Mouse (Mus musculus) forebrain, embryonic 14.5 days (tissue): Measurements from ENCODE around the gene Btg3. TPM values are rescaled to one million over a fixed set of nuclear protein-coding genes. Genes with fewer than 3 reads are reported as not detected.

ENCODE experiments used
- ATAC-seq: fragments of 200-750 bp; cut with Nextera tagmentation; 2 replicates; pipeline ENCODE4 v1.8.0; 2017; ENCODE audit warnings: mild to moderate bottlenecking, moderate library complexity
- DNase-seq: peaks from one replicate; pipeline ENCODE4 v3.0.0-alpha.2; 2015; ENCODE audit warnings: low spot score
- H3K27ac ChIP-seq: fragments of 300-500 bp; sonication (generic); 2 replicates; pipeline ENCODE4 v1.5.1; 2014; ENCODE audit warnings: low read depth, mild to moderate bottlenecking, control low read depth, low read length, moderate library complexity
- H3K27me3 ChIP-seq: fragments of 300-500 bp; sonication (generic); replicated peaks from 2 replicates; pipeline ENCODE4 v1.6.1; 2014; ENCODE audit warnings: low read length, control low read depth, mixed read lengths; ENCODE audit not compliant: control insufficient read depth, insufficient read depth
- H3K36me3 ChIP-seq: fragments of 300-500 bp; sonication (generic); 2 replicates; pipeline ENCODE4 v1.6.1; 2014; ENCODE audit warnings: low read length, control low read depth; ENCODE audit not compliant: control insufficient read depth, insufficient read depth
- H3K4me1 ChIP-seq: fragments of 300-500 bp; sonication (generic); 2 replicates; pipeline ENCODE4 v1.6.1; 2014; ENCODE audit warnings: antibody characterized with exemption, low read length, control low read depth; ENCODE audit not compliant: control insufficient read depth, insufficient read depth
- H3K4me2 ChIP-seq: fragments of 300-500 bp; sonication (generic); 2 replicates; pipeline ENCODE4 v1.6.1; 2014; ENCODE audit warnings: mild to moderate bottlenecking, control low read depth, low read length
- H3K4me3 ChIP-seq: fragments of 300-500 bp; sonication (generic); 2 replicates; pipeline ENCODE4 v1.5.1; 2014; ENCODE audit warnings: low read depth, low read length, control low read depth
- H3K9ac ChIP-seq: fragments of 300-500 bp; sonication (generic); 2 replicates; pipeline ENCODE4 v1.6.1; 2014; ENCODE audit warnings: mild to moderate bottlenecking, low read length, control low read depth, moderate library complexity
- H3K9me3 ChIP-seq: fragments of 300-500 bp; sonication (generic); replicated peaks from 2 replicates; pipeline ENCODE4 v1.6.1; 2016; ENCODE audit warnings: low read length, control low read depth, mixed read lengths; ENCODE audit not compliant: control insufficient read depth
- WGBS: fragments of 180-500 bp; shearing (Covaris S2); extraction: QIAGEN DNeasy Blood & Tissue Kit; methylation state at CpG from one replicate; pipeline ENCODE4 v1.1.7; 2014; 5-methylcytosine and 5-hydroxymethylcytosine counted together
- polyA plus RNA-seq: library from polyadenylated mRNA; unstranded; fragments of >200 nt; fragmentation: Nextera tagmentation; extraction: Ambion mirVana; gene quantifications from 2 replicates; pipeline ENCODE4 v1.2.1, GENCODE M21; 2014

Btg3 gene
- polyA plus RNA-seq, 1 experiment from 2014 or later, result 22.5 TPM

DNA sequence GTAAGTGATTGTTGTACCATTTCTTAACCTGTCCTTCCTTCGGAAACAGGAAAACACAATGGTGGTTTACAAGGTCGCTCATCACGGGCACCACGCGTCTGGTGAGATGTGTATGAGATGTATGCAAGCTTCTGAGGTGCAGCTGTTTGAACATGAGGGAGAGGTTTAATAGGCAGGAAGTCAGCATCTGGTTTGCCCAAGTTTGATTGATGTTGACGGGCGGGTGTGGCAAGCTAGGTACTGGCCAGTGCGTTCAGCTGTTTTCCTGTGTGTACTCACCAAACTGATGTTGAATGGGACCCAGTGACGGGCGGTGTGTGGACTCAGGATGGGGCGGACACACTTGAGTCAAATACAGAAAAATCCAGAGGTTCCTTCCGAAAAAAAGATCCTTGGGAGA is 49.0 kb downstream of the Btg3 start:
- no peak for DNase-seq
- no peak overlapping the region for H3K9ac ChIP-seq
- ATAC-seq, result no peak

DNA sequence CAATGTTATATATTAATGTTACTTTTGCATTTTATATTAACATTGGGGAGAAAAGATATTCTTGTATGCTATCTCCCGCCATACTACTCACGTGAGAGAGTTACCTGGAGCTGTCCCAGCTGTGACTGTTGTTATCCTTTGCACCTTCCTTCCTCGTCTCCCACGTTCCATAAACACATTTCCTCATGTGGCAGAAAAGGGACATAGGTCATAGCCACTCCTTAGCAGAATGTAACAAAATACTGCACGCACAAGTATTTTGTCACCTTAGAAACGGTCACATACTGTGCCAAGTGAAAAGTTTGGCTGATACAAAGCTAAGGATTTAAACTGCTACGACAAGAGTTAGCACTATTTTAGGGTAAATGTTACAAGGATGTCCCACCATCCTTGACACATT is 49.4 kb downstream of the Btg3 start:
- Histone ChIP-seq H3K4me1 (peaks cover 4% of the 10 kb centered on the region), H3K4me3 (no peak overlapping the region), H3K4me2 (no peak overlapping the region), H3K27me3 (no peaks in the 10 kb centered on the region), H3K36me3 (peaks cover 65% of the 10 kb centered on the region), H3K9me3 (no peaks in the 10 kb centered on the region), H3K9ac (no peak overlapping the region), H3K27ac (no peak overlapping the region)
- WGBS, result 92% methylated on average over 7 of the region's 7 CpGs
- ATAC-seq (no peak), DNase-seq (no peak)

More for the DNA sequence above, 49.0 kb downstream of the Btg3 start:
- H3K9me3 ChIP-seq, result no peaks in the 10 kb centered on the region
- no peak overlapping the region for H3K27ac ChIP-seq
- no peaks in the 10 kb centered on the region for H3K27me3 ChIP-seq
- peaks cover 69% of the 10 kb centered on the region for H3K36me3 ChIP-seq
- no peak overlapping the region for H3K4me2 ChIP-seq
- no peaks in the 10 kb centered on the region; the same call in 1 of the 2 replicates for H3K4me1 ChIP-seq
- WGBS, result 92% methylated on average over 12 of the region's 12 CpGs
- no peak overlapping the region for H3K4me3 ChIP-seq

DNA sequence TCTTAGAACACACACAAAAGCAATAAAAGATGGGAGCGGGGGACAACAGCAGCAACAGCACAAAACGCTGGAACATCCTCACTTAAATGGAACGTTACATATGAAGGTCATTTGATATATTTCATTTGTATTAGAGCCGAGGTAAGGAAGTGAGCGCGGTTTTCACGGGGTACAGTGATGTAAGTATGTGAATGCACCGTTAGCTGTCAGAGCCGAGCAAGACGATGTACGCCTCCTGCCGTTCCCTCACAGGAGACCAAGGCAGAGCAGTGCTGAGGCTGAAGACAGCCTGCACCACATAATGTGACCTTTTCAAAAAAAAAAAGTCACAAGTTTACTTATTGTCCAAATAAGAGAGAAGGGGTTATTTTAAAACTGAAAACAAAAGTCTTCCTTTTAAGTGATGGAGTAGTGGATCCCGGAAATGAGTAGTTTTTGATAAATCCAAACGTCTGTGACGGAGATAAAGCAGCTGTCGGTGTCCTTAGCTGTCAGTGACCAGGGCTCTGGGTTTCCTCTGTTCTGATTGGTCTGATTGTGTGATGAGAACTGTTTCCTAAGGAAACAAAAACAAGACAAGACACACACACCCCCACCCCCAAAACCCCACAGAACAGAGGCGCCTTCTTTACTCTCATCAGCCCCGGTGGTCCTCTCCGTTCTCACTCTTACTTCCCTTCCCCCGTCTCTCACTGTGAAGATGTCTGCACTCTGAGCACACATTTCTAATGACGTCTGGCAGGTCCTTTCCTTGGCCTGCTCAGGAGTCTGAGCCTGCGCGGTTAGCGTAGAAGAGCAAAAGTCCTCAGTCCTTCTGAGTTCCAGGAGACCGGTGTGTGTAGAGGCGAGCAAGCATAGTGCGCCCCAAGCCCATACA is 50.8 kb downstream of the Btg3 start:
- H3K36me3 ChIP-seq, result peaks cover 55% of the 10 kb centered on the region
- H3K4me1 ChIP-seq, result peaks cover 16% of the 10 kb centered on the region
- no peak for ATAC-seq
- no peaks in the 10 kb centered on the region for H3K27me3 ChIP-seq
- WGBS, result 90% methylated on average over 27 of the region's 27 CpGs
- no peak overlapping the region for H3K4me3 ChIP-seq
- no peak overlapping the region for H3K4me2 ChIP-seq
- DNase-seq, result no peak
- no peak overlapping the region for H3K27ac ChIP-seq
- no peaks in the 10 kb centered on the region for H3K9me3 ChIP-seq
- no peak overlapping the region for H3K9ac ChIP-seq

DNA sequence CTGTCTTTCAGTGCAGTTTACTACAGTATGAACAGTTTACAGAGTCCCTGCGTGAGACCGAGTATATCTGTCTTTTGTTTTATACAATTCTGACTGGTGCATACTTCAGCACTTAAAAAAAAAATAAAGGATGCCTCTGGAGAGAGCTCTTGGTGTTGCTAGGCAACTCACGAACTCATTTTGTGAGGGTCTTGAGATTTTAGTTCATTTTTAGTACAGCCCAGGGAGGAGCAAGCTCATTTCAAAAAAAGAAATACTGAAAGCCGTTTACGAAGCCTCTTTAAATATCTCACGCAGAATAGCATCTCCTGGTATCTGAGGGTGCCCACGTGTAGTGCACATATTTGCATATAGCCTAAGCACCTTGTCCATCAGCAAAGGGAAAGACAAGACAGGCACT is 54.9 kb downstream of the Btg3 start:
- Histone ChIP-seq H3K27me3 (no peaks in the 10 kb centered on the region), H3K4me1 (peaks cover 21% of the 10 kb centered on the region), H3K9ac (no peak overlapping the region), H3K4me3 (no peak overlapping the region), H3K9me3 (no peaks in the 10 kb centered on the region), H3K36me3 (peaks cover 22% of the 10 kb centered on the region), H3K27ac (no peak overlapping the region), H3K4me2 (0 out of 2 replicates have a peak overlapping the region, but pooled peaks have one; percentile 17)
- WGBS, result 9% methylated on average over 7 of the region's 7 CpGs
- peak; percentile 43; the same call in 1 of the 2 replicates for ATAC-seq
- peak; percentile 59 for DNase-seq

DNA sequence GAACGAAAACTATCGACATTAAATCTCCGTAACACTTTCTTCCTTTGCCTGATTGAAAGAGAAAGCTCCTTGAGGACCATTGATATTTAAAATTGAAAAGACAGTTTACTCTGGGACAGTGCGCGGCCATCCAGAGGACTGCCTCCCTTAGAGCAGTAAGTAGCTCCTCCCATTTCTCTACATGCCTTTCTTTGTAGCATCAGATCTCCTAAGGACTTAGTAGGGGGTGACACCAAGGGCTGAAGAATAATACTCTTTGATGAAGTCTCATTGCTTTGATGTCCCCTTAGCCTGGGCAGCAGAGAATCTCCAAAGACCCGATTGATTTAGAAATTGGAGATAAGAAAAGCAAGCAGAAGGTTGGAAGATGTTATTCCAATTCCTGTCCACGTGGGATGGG is 55.4 kb downstream of the Btg3 start:
- peak; percentile 34 for DNase-seq
- Histone ChIP-seq H3K9me3 (no peaks in the 10 kb centered on the region), H3K27ac (no peak overlapping the region), H3K4me2 (no peak overlapping the region), H3K36me3 (peaks cover 16% of the 10 kb centered on the region), H3K9ac (no peak overlapping the region), H3K4me3 (no peak overlapping the region), H3K4me1 (peaks cover 21% of the 10 kb centered on the region), H3K27me3 (no peaks in the 10 kb centered on the region)
- ATAC-seq, result peak; percentile 64
- WGBS, result 5% methylated on average over 7 of the region's 7 CpGs

DNA sequence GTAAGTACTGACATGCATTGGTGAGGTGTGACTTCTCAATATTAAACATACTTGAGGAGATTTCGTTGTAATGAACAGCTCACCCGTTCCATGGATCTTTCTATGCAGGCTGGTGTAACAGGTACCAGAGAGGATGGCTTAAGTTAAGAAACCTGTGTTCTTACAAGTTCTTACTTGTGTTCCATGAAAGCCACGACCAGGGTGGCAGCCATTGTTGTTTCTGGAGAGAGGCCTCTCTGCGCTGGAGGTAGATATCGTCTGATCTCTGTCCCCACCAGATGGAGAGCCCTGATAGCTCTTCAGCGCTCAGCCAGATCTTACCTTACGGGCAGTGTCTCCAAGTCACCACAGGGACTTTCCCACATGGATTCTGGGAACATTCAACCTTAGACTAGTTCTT is 57.3 kb downstream of the Btg3 start:
- Histone ChIP-seq H3K4me2 (no peak overlapping the region), H3K27ac (no peak overlapping the region), H3K9ac (no peak overlapping the region), H3K27me3 (no peaks in the 10 kb centered on the region), H3K4me3 (no peak overlapping the region), H3K9me3 (no peaks in the 10 kb centered on the region), H3K4me1 (peaks cover 21% of the 10 kb centered on the region), H3K36me3 (no peaks in the 10 kb centered on the region)
- ATAC-seq (no peak), DNase-seq (no peak)
- 80% methylated on average over 7 of the region's 7 CpGs for WGBS

DNA sequence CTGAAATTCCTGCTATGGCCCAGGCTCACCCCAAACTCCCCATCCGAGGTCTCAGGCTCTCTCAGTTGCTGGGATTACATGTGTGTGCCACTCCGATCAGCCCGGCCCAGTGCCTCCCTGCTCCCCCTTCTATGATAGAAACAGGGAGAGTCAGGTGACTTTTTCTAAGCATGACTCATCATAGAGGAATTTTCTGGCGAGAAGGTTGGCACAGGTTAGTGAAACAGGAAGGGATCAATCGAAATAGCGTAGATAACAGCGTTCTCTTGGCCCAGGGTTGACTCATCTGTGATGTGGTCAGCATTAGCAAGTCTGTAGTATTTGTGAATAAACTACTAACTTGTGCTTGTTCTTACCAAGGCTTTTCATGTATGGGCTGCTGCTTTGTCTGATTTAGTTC is 59.0 kb downstream of the Btg3 start:
- H3K36me3 ChIP-seq, result no peaks in the 10 kb centered on the region
- no peak overlapping the region for H3K9ac ChIP-seq
- H3K27me3 ChIP-seq, result no peaks in the 10 kb centered on the region
- H3K4me2 ChIP-seq, result no peak overlapping the region
- no peaks in the 10 kb centered on the region for H3K9me3 ChIP-seq
- no peak for ATAC-seq
- WGBS, result 75% methylated on average over 7 of the region's 7 CpGs
- peaks cover 38% of the 10 kb centered on the region for H3K4me1 ChIP-seq
- no peak overlapping the region for H3K4me3 ChIP-seq
- no peak for DNase-seq
- no peak overlapping the region for H3K27ac ChIP-seq

DNA sequence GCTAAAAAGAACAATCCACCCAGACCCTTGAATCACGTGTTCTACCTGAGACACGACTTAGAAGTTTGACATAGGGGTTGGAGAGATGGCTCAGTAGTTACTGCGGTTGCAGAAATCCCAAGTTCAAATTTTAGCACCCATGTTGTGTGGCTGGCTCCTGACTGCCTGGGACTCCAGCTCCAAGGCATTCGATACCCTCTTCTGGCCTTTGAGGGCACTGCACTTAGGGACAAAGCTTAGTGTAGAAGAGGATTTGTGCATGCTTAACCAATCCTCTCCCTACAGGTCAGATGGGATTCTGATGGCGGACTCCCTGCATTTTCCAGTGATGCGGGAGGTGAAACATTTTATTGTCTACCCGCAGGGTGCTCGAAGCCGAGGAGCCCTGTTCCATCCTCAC is 60.1 kb downstream of the Btg3 start:
- Histone ChIP-seq H3K9ac (no peak overlapping the region), H3K27ac (no peak overlapping the region), H3K4me1 (peaks cover 32% of the 10 kb centered on the region), H3K4me2 (no peak overlapping the region), H3K27me3 (no peaks in the 10 kb centered on the region), H3K4me3 (no peak overlapping the region), H3K9me3 (no peaks in the 10 kb centered on the region), H3K36me3 (no peaks in the 10 kb centered on the region)
- 0 out of 2 replicates have a peak, but pooled peaks have one; percentile 33 for ATAC-seq
- WGBS, result 77% methylated on average over 9 of the region's 9 CpGs
- peak; percentile 68 for DNase-seq

DNA sequence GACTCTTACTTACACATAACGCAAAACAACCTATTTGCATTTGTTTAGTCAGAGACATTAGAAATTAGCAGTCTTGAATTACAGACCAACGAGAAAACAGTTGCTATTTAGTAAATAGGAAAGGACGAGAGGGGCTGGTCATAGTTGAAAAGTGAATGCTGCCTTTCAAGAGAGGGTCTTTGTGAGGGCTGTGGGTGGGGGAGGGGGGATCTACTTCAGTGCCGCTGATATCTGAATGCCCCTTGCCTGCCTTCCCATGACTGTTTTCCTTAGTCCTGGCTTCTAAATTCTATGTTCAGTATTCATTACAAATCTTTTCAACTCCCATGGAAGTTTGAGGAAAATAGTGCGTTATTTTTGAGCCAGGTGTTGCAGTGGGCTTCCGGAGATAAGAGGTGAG is 63.0 kb downstream of the Btg3 start:
- H3K27me3 ChIP-seq, result no peaks in the 10 kb centered on the region
- peak; percentile 29 for DNase-seq
- peak overlapping the region; percentile 45 for H3K4me2 ChIP-seq
- H3K9ac ChIP-seq, result peak overlapping the region; percentile 32
- H3K4me3 ChIP-seq, result peak overlapping the region; percentile 15
- ATAC-seq, result no peak
- whole genome bisulfite sequencing, result 11% methylated on average over 6 of the region's 6 CpGs
- peaks cover 24% of the 10 kb centered on the region for H3K4me1 ChIP-seq
- H3K9me3 ChIP-seq, result no peaks in the 10 kb centered on the region
- 0 out of 2 replicates have a peak, but pooled peaks cover 4% of the 10 kb centered on the region for H3K36me3 ChIP-seq
- no peak overlapping the region for H3K27ac ChIP-seq
